15 mouse cellular contexts compared by ENCODE assay signal in genomic region chr1:40290489-40291255, GRCm38 (mm10). TPM values are rescaled to one million over a fixed set of nuclear protein-coding genes. Genes with fewer than 3 reads are reported as not detected.
DNase-seq lines count a peak whose midpoint lies in the region; ATAC-seq and TF ChIP-seq lines count a peak whose summit lies in the region.
"Had no signal": no experiment of that assay in that cellular context is flagged by ENCODE, and none has a peak within 500 bp of the region (broad histone marks: within the 10 kb centered on the region; RNA-seq: fewer than 3 reads in every experiment).

No protein-coding gene starts in this region.

- no peak overlapping the region for H3K4me3 ChIP-seq in kidney, postnatal 0 days (replicated peaks; ENCODE audit: low read depth, low read length)
- H3K4me3 ChIP-seq in E14TG2a.4 (replicated peaks; ENCODE audit: low read length) = no peak overlapping the region
- no peak overlapping the region for H3K4me3 ChIP-seq in forebrain, postnatal 0 days (ENCODE audit: low read depth, low read length)
- H3K4me3 ChIP-seq: erythroblast, embryonic 14.5 days had no signal

- intact Hi-C loops in gastrocnemius, postnatal 36 days (cut with DNase I) = no loop called here

- H3K9me3 ChIP-seq in kidney, postnatal 0 days (replicated peaks; ENCODE audit: low read length) = no peaks in the 10 kb centered on the region
- peaks cover 3% of the 10 kb centered on the region for H3K9me3 ChIP-seq in E14TG2a.4 (ENCODE audit: low read length)
- no peaks in the 10 kb centered on the region for H3K9me3 ChIP-seq in forebrain, postnatal 0 days (ENCODE audit: low read length)
- H3K9me3 ChIP-seq: G1E had no signal

- peak; percentile 44 for TF ChIP-seq CTCF in kidney, postnatal 0 days (IDR thresholded peaks at IDR 0.05; ENCODE audit: low read depth)
- peak; percentile 21 for TF ChIP-seq CTCF in E14TG2a.4 (conservative IDR thresholded peaks at IDR 0.05; ENCODE audit: low read length)
- no peak for TF ChIP-seq CTCF in forebrain, postnatal 0 days (IDR thresholded peaks at IDR 0.05; ENCODE audit: low read depth)

- no peaks in the 10 kb centered on the region for H3K36me3 ChIP-seq in kidney, postnatal 0 days (ENCODE audit: insufficient read depth, low read length)
- H3K36me3 ChIP-seq in E14TG2a.4 (ENCODE audit: insufficient read depth, low read length) = no peaks in the 10 kb centered on the region
- H3K36me3 ChIP-seq in forebrain, postnatal 0 days (ENCODE audit: insufficient read depth) = no peaks in the 10 kb centered on the region
- H3K36me3 ChIP-seq: G1E had no signal

- H3K27me3 ChIP-seq in kidney, postnatal 0 days (ENCODE audit: insufficient read depth, low read length) = no peaks in the 10 kb centered on the region
- H3K27me3 ChIP-seq in E14TG2a.4 (ENCODE audit: insufficient read depth, low read length) = no peaks in the 10 kb centered on the region
- no peaks in the 10 kb centered on the region for H3K27me3 ChIP-seq in forebrain, postnatal 0 days (ENCODE audit: insufficient read depth, low read length)

- H3K9ac ChIP-seq in kidney, postnatal 0 days (ENCODE audit: low read depth, low read length) = no peak overlapping the region
- no peak overlapping the region for H3K9ac ChIP-seq in forebrain, postnatal 0 days

- H3K4me1 ChIP-seq in kidney, postnatal 0 days (replicated peaks; ENCODE audit: insufficient read depth, low read length) = no peaks in the 10 kb centered on the region
- H3K4me1 ChIP-seq in E14TG2a.4 (replicated peaks; ENCODE audit: low read depth, low read length) = no peaks in the 10 kb centered on the region; the same call in 1 of the 2 replicates
- H3K4me1 ChIP-seq in forebrain, postnatal 0 days (ENCODE audit: insufficient read depth) = no peaks in the 10 kb centered on the region

- H3K27ac ChIP-seq in kidney, postnatal 0 days = no peak overlapping the region
- H3K27ac ChIP-seq in forebrain, postnatal 0 days (ENCODE audit: low read depth, low read length) = no peak overlapping the region

- H3K4me2 ChIP-seq in kidney, postnatal 0 days (ENCODE audit: low read length) = no peak overlapping the region
- no peak overlapping the region for H3K4me2 ChIP-seq in forebrain, postnatal 0 days (ENCODE audit: low read depth)

- 64% methylated on average over 12 of the region's 12 CpGs for WGBS in kidney, postnatal 0 days
- WGBS in forebrain, postnatal 0 days = 79% methylated on average over 12 of the region's 12 CpGs

- DNase-seq in kidney, postnatal 0 days (ENCODE audit: low spot score) = no peak
- no peak for DNase-seq in kidney, postnatal 14 days
- peak; percentile 54 for DNase-seq in 416B (ENCODE audit: low read depth)
- DNase-seq in gastrocnemius, postnatal 36 days = no peak
- DNase-seq in forebrain, postnatal 0 days = no peak
- DNase-seq: cerebellum, postnatal 25 days; kidney, adult 9 months; lung, postnatal 10 days; right cerebral cortex, adult 18-20 months had no signal

- ATAC-seq in kidney, postnatal 0 days (replicated peaks; ENCODE audit: low FRiP score, low read depth) = no peak
- ATAC-seq in granulocyte monocyte progenitor cell, adult 5-6 weeks (replicated peaks; ENCODE audit: poor library complexity, severe bottlenecking) = peak; percentile 26
- ATAC-seq in forebrain, postnatal 0 days = no peak
- ATAC-seq: hindbrain, embryonic 16.5 days; midbrain, embryonic 16.5 days had no signal

RNA-seq across cellular contexts. Expression of gene Il1rl2, which starts 33.7 kb away (rescaled TPM):
- 7.5 and 7.8 TPM in 2 replicates for polyA plus RNA-seq in kidney, postnatal 0 days (2015; fragmentation: Nextera tagmentation; extraction: Ambion mirVana)
- total RNA-seq in granulocyte monocyte progenitor cell, adult 5-6 weeks (2014; fragmentation: Nextera tagmentation) = 13.4 and 14.5 TPM in 2 replicates
- 8.7 and 10.8 TPM in 2 replicates for total RNA-seq in granulocyte monocyte progenitor cell, adult 5-6 weeks (2017)
- total RNA-seq in gastrocnemius, postnatal 36 days (2021) = 1 to 10 TPM; 1.3 to 2.0 TPM
- 0.77 and 1.8 TPM in 2 replicates for total RNA-seq in forebrain, postnatal 0 days (2014; rRNA removed)
- polyA plus RNA-seq in forebrain, postnatal 0 days (2015; fragmentation: Nextera tagmentation; extraction: Ambion mirVana) = 0.50 and 0.76 TPM in 2 replicates
- polyA plus RNA-seq: erythroblast, embryonic 14.5 days had no signal
